Mouse (Mus musculus) hindbrain, embryonic 12.5 days (tissue): ENCODE measurements around the gene Mcm10. TPM values are rescaled to one million over a fixed set of nuclear protein-coding genes. Genes with fewer than 3 reads are reported as not detected.

ENCODE experiments used
- ATAC-seq: fragments of 200-750 bp; cut with Nextera tagmentation; 2 replicates; pipeline ENCODE4 v1.8.0; 2017; ENCODE audit warnings: moderate TSS enrichment; ENCODE audit not compliant: low FRiP score
- H3K27ac ChIP-seq: fragments of 300-500 bp; sonication (generic); 2 replicates; pipeline ENCODE4 v1.5.1; 2016; ENCODE audit warnings: mild to moderate bottlenecking
- H3K27me3 ChIP-seq: fragments of 300-500 bp; sonication (generic); 2 replicates; pipeline ENCODE4 v1.6.1; 2016; ENCODE audit warnings: mild to moderate bottlenecking
- H3K36me3 ChIP-seq: fragments of 300-500 bp; sonication (generic); 2 replicates; pipeline ENCODE4 v1.6.1; 2016; ENCODE audit warnings: mild to moderate bottlenecking
- H3K4me1 ChIP-seq: fragments of 300-500 bp; sonication (generic); 2 replicates; pipeline ENCODE4 v1.6.1; 2016
- H3K4me2 ChIP-seq: fragments of 300-500 bp; sonication (generic); replicated peaks from 2 replicates; pipeline ENCODE4 v1.6.1; 2016; ENCODE audit warnings: mild to moderate bottlenecking
- H3K4me3 ChIP-seq: fragments of 300-500 bp; sonication (generic); 2 replicates; pipeline ENCODE4 v1.5.1; 2016; ENCODE audit warnings: mild to moderate bottlenecking
- H3K9ac ChIP-seq: fragments of 300-500 bp; sonication (generic); 2 replicates; pipeline ENCODE4 v1.6.1; 2016; ENCODE audit warnings: mild to moderate bottlenecking, moderate library complexity
- H3K9me3 ChIP-seq: fragments of 300-500 bp; sonication (generic); replicated peaks from 2 replicates; pipeline ENCODE4 v1.6.1; 2016; ENCODE audit warnings: mild to moderate bottlenecking
- WGBS: fragments of 180-500 bp; shearing (Covaris S2); methylation state at CpG from one replicate; pipeline ENCODE4 v1.1.7; 2016; 5-methylcytosine and 5-hydroxymethylcytosine counted together
- polyA plus RNA-seq: library from polyadenylated mRNA; unstranded; fragments of >200 nt; fragmentation: Nextera tagmentation; extraction: Ambion mirVana; gene quantifications from 2 replicates; pipeline ENCODE4 v1.2.1, GENCODE M21; 2016

Gene Mcm10
- polyA plus RNA-seq = 19.8 and 23.1 TPM in 2 replicates

GRCm38 (mm10) chr2:5012491-5013324, at the start of gene Mcm10:
TSS of gene Mcm10 (minus strand) at chr2:5012791.
- peak within 1 kb of the TSS; percentile 69 for H3K4me2 ChIP-seq
- H3K4me1 ChIP-seq = peaks cover 9% of the 10 kb centered on the region
- WGBS = 4% methylated on average over 32 of the region's 32 CpGs
- H3K4me3 ChIP-seq = peak within 1 kb of the TSS; percentile 57
- no peak within 1 kb of the TSS for H3K27ac ChIP-seq
- H3K36me3 ChIP-seq = peaks cover 9% of the 10 kb centered on the region
- H3K9ac ChIP-seq = peak within 1 kb of the TSS; percentile 32; the same call in 1 of the 2 replicates
- ATAC-seq = peak; percentile 100
- no peaks in the 10 kb centered on the region for H3K9me3 ChIP-seq
- H3K27me3 ChIP-seq = no peaks in the 10 kb centered on the region

- Histone ChIP-seq H3K36me3 (no peaks in the 10 kb centered on the region), H3K27me3 (peaks cover 13% of the 10 kb centered on the region; the same call in 1 of the 2 replicates), H3K9me3 (no peaks in the 10 kb centered on the region), H3K9ac (no peak overlapping the region), H3K4me1 (0 out of 2 replicates have a peak, but pooled peaks cover 5% of the 10 kb centered on the region), H3K27ac (no peak overlapping the region), H3K4me2 (no peak overlapping the region), H3K4me3 (no peak overlapping the region)
- WGBS = 80% methylated on average over 8 of the region's 8 CpGs
- no peak for ATAC-seq
Measured at GRCm38 (mm10) chr2:5061133-5061708, 48.6 kb upstream of the Mcm10 start.

GRCm38 (mm10) chr2:5059997-5060396, 47.4 kb upstream of the Mcm10 start:
- Histone ChIP-seq H3K9ac (no peak overlapping the region), H3K27ac (no peak overlapping the region), H3K4me3 (no peak overlapping the region), H3K9me3 (no peaks in the 10 kb centered on the region), H3K36me3 (no peaks in the 10 kb centered on the region), H3K4me2 (no peak overlapping the region), H3K4me1 (0 out of 2 replicates have a peak, but pooled peaks cover 5% of the 10 kb centered on the region), H3K27me3 (peaks cover 13% of the 10 kb centered on the region; the same call in 1 of the 2 replicates)
- 91% methylated on average over 4 of the region's 4 CpGs for WGBS
- no peak for ATAC-seq

GRCm38 (mm10) chr2:5058436-5058835, 45.8 kb upstream of the Mcm10 start:
- no peak for ATAC-seq
- peaks cover 7% of the 10 kb centered on the region; the same call in 1 of the 2 replicates for H3K27me3 ChIP-seq
- H3K4me3 ChIP-seq = no peak overlapping the region
- 84% methylated on average over 5 of the region's 5 CpGs for WGBS
- H3K9ac ChIP-seq = no peak overlapping the region
- H3K27ac ChIP-seq = no peak overlapping the region
- 0 out of 2 replicates have a peak, but pooled peaks cover 4% of the 10 kb centered on the region for H3K4me1 ChIP-seq
- H3K4me2 ChIP-seq = no peak overlapping the region
- no peaks in the 10 kb centered on the region for H3K36me3 ChIP-seq
- H3K9me3 ChIP-seq = no peaks in the 10 kb centered on the region

- Histone ChIP-seq H3K4me3 (no peak overlapping the region), H3K9ac (no peak overlapping the region), H3K4me1 (0 out of 2 replicates have a peak, but pooled peaks cover 3% of the 10 kb centered on the region), H3K36me3 (no peaks in the 10 kb centered on the region), H3K4me2 (no peak overlapping the region), H3K27ac (no peak overlapping the region), H3K9me3 (no peaks in the 10 kb centered on the region), H3K27me3 (no peaks in the 10 kb centered on the region)
- no peak for ATAC-seq
- 86% methylated on average over 2 of the region's 2 CpGs for WGBS
Measured at GRCm38 (mm10) chr2:5050562-5050961, 38.0 kb upstream of the Mcm10 start.

- Histone ChIP-seq H3K9me3 (no peaks in the 10 kb centered on the region), H3K4me2 (no peak overlapping the region), H3K27ac (no peak overlapping the region), H3K4me3 (no peak overlapping the region), H3K9ac (no peak overlapping the region), H3K4me1 (0 out of 2 replicates have a peak, but pooled peaks cover 8% of the 10 kb centered on the region), H3K27me3 (0 out of 2 replicates have a peak, but pooled peaks cover 2% of the 10 kb centered on the region), H3K36me3 (no peaks in the 10 kb centered on the region)
- WGBS = 93% methylated on average over 2 of the region's 2 CpGs
- ATAC-seq = no peak
Measured at GRCm38 (mm10) chr2:5047016-5047415, 34.4 kb upstream of the Mcm10 start.

- 0 out of 2 replicates have a peak, but pooled peaks cover 2% of the 10 kb centered on the region for H3K27me3 ChIP-seq
- no peak overlapping the region for H3K4me3 ChIP-seq
- H3K9ac ChIP-seq = no peak overlapping the region
- no peak overlapping the region for H3K27ac ChIP-seq
- no peak overlapping the region for H3K4me2 ChIP-seq
- no peaks in the 10 kb centered on the region for H3K9me3 ChIP-seq
- H3K4me1 ChIP-seq = 0 out of 2 replicates have a peak, but pooled peaks cover 8% of the 10 kb centered on the region
- no peak for ATAC-seq
- WGBS = 45% methylated on average over 13 of the region's 13 CpGs
- H3K36me3 ChIP-seq = no peaks in the 10 kb centered on the region
Measured at GRCm38 (mm10) chr2:5045269-5045965, 32.8 kb upstream of the Mcm10 start.

GRCm38 (mm10) chr2:5044321-5044720, 31.7 kb upstream of the Mcm10 start:
- no peak overlapping the region for H3K9ac ChIP-seq
- H3K27ac ChIP-seq = no peak overlapping the region
- H3K4me3 ChIP-seq = no peak overlapping the region
- WGBS = 58% methylated on average over 3 of the region's 3 CpGs
- H3K27me3 ChIP-seq = 0 out of 2 replicates have a peak, but pooled peaks cover 2% of the 10 kb centered on the region
- H3K9me3 ChIP-seq = no peaks in the 10 kb centered on the region
- 0 out of 2 replicates have a peak, but pooled peaks cover 8% of the 10 kb centered on the region for H3K4me1 ChIP-seq
- no peak overlapping the region for H3K4me2 ChIP-seq
- ATAC-seq = no peak
- H3K36me3 ChIP-seq = no peaks in the 10 kb centered on the region

- no peak overlapping the region for H3K4me3 ChIP-seq
- no peak overlapping the region for H3K27ac ChIP-seq
- 0 out of 2 replicates have a peak, but pooled peaks cover 2% of the 10 kb centered on the region for H3K27me3 ChIP-seq
- 0 out of 2 replicates have a peak, but pooled peaks cover 8% of the 10 kb centered on the region for H3K4me1 ChIP-seq
- no peak overlapping the region for H3K4me2 ChIP-seq
- ATAC-seq = no peak
- 95% methylated on average over 2 of the region's 2 CpGs for WGBS
- H3K9ac ChIP-seq = no peak overlapping the region
- H3K9me3 ChIP-seq = no peaks in the 10 kb centered on the region
- no peaks in the 10 kb centered on the region for H3K36me3 ChIP-seq
Measured at GRCm38 (mm10) chr2:5043476-5043761, 30.8 kb upstream of the Mcm10 start.

GRCm38 (mm10) chr2:5042616-5043475, 30.3 kb upstream of the Mcm10 start:
- 81% methylated on average over 11 of the region's 11 CpGs for WGBS
- H3K27ac ChIP-seq = no peak overlapping the region
- no peak overlapping the region for H3K4me2 ChIP-seq
- 0 out of 2 replicates have a peak, but pooled peaks cover 12% of the 10 kb centered on the region for H3K4me1 ChIP-seq
- H3K9me3 ChIP-seq = no peaks in the 10 kb centered on the region
- 0 out of 2 replicates have a peak, but pooled peaks cover 2% of the 10 kb centered on the region for H3K27me3 ChIP-seq
- H3K4me3 ChIP-seq = no peak overlapping the region
- no peak for ATAC-seq
- H3K36me3 ChIP-seq = no peaks in the 10 kb centered on the region
- H3K9ac ChIP-seq = no peak overlapping the region

GRCm38 (mm10) chr2:5041854-5042253, 29.3 kb upstream of the Mcm10 start:
- Histone ChIP-seq H3K27ac (no peak overlapping the region), H3K9me3 (no peaks in the 10 kb centered on the region), H3K4me3 (no peak overlapping the region), H3K4me1 (0 out of 2 replicates have a peak, but pooled peaks cover 15% of the 10 kb centered on the region), H3K36me3 (no peaks in the 10 kb centered on the region), H3K27me3 (0 out of 2 replicates have a peak, but pooled peaks cover 2% of the 10 kb centered on the region), H3K4me2 (no peak overlapping the region), H3K9ac (no peak overlapping the region)
- 92% methylated on average over 5 of the region's 5 CpGs for WGBS
- no peak for ATAC-seq
